Mouse (Mus musculus) liver, postnatal 0 days (tissue): ENCODE data around the gene Invs.

Source experiments
- CTCF ChIP-seq: sonication (generic); IDR thresholded peaks from 2 replicates; pipeline ENCODE4 v1.5.1; 2016; ENCODE audit warnings: antibody characterized with exemption, low read depth
- EP300 ChIP-seq: IDR thresholded peaks from 2 replicates; pipeline ENCODE4 v1.6.1; 2016; ENCODE audit warnings: antibody characterized with exemption, low read depth, mild to moderate bottlenecking

DNA sequence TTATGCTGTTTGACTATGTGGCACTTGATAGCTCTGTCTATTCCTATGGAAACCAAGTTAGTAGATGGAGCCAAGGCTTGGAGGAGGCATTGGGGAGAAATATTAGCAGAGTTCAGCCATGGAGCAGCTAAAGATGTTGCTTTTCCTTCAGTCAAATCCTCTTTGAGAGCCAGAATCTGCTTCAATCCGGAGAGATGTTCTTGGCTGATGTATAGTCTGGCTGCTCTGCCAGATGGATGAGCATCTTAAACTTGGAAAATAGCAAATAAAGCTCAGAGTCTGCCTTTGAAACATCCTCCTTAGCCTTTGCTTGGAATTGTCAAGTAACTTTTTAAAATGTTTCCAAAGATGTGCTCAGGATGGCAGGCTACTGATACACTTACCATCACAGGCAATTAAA, 91.5 kb downstream of the Invs start:
- TF ChIP-seq EP300 (no peak), CTCF (no peak)
